Mouse (Mus musculus) neural tube, embryonic 11.5 days (tissue): ENCODE measurements around the gene Il10rb. TPM values are rescaled to one million over a fixed set of nuclear protein-coding genes. Genes with fewer than 3 reads are reported as not detected.

ENCODE experiments used
- ATAC-seq: fragments of 200-750 bp; cut with Nextera tagmentation; 2 replicates; pipeline ENCODE4 v1.8.0; 2017; ENCODE audit warnings: moderate number of reproducible peaks, mild to moderate bottlenecking, moderate TSS enrichment, moderate library complexity; ENCODE audit not compliant: insufficient read depth, low FRiP score, low TSS enrichment
- DNase-seq: peaks from one replicate; pipeline ENCODE4 v3.0.0-alpha.2; 2015; ENCODE audit warnings: low spot score
- H3K27ac ChIP-seq: fragments of 300-500 bp; sonication (generic); 2 replicates; pipeline ENCODE4 v1.5.1; 2014; ENCODE audit warnings: low read depth, mild to moderate bottlenecking, low read length
- H3K27me3 ChIP-seq: fragments of 300-500 bp; sonication (generic); 2 replicates; pipeline ENCODE4 v1.6.1; 2014; ENCODE audit warnings: mild to moderate bottlenecking, low read length, mixed read lengths; ENCODE audit not compliant: control insufficient read depth, insufficient read depth
- H3K36me3 ChIP-seq: fragments of 300-500 bp; sonication (generic); 2 replicates; pipeline ENCODE4 v1.6.1; 2014; ENCODE audit warnings: mild to moderate bottlenecking, low read length, moderate library complexity, mixed read lengths; ENCODE audit not compliant: control insufficient read depth, insufficient read depth
- H3K4me1 ChIP-seq: fragments of 300-500 bp; sonication (generic); 2 replicates; pipeline ENCODE4 v1.6.1; 2014; ENCODE audit warnings: low read length, mixed read lengths; ENCODE audit not compliant: control insufficient read depth, insufficient read depth
- H3K4me2 ChIP-seq: fragments of 300-500 bp; sonication (generic); 2 replicates; pipeline ENCODE4 v1.6.1; 2014; ENCODE audit warnings: low read depth, mild to moderate bottlenecking, moderate library complexity
- H3K4me3 ChIP-seq: fragments of 300-500 bp; sonication (generic); 2 replicates; pipeline ENCODE4 v1.5.1; 2014; ENCODE audit warnings: low read depth, low read length
- H3K9ac ChIP-seq: fragments of 300-500 bp; sonication (generic); 2 replicates; pipeline ENCODE4 v1.6.1; 2014; ENCODE audit warnings: mild to moderate bottlenecking, low read length
- H3K9me3 ChIP-seq: fragments of 300-500 bp; sonication (generic); 2 replicates; pipeline ENCODE4 v1.6.1; 2016; ENCODE audit warnings: low read length; ENCODE audit not compliant: control insufficient read depth
- WGBS: fragments of 180-500 bp; shearing (Covaris S2); extraction: QIAGEN DNeasy Blood & Tissue Kit; methylation state at CpG from one replicate; pipeline ENCODE4 v1.1.7; 2014; 5-methylcytosine and 5-hydroxymethylcytosine counted together
- polyA plus RNA-seq: library from polyadenylated mRNA; unstranded; fragments of >200 nt; fragmentation: Nextera tagmentation; extraction: Ambion mirVana; gene quantifications from 2 replicates; pipeline ENCODE4 v1.2.1, GENCODE M21; 2014

Gene Il10rb
- polyA plus RNA-seq, 1 experiment from 2014 or later = 6.8 TPM

- 90% methylated on average over 4 of the region's 4 CpGs for WGBS
- no peak overlapping the region for H3K4me2 ChIP-seq
- H3K9ac ChIP-seq = no peak overlapping the region
- ATAC-seq (no peak), DNase-seq (no peak)
- no peak overlapping the region for H3K4me3 ChIP-seq
- no peaks in the 10 kb centered on the region for H3K27me3 ChIP-seq
- H3K9me3 ChIP-seq = no peaks in the 10 kb centered on the region
- H3K36me3 ChIP-seq = peaks cover 6% of the 10 kb centered on the region; the same call in 1 of the 2 replicates
- H3K4me1 ChIP-seq = no peaks in the 10 kb centered on the region
- H3K27ac ChIP-seq = no peak overlapping the region
These were observed 15.9 kb upstream of the Il10rb start for GRCm38 (mm10) chr16:91390100-91390499.

GRCm38 (mm10) chr16:91391421-91391820 lies 14.5 kb upstream of the Il10rb start, which contains the start of gene Gm21970:
Gm21970 (plus strand) TSS chr16:91391721.
- Histone ChIP-seq H3K36me3 (peaks cover 6% of the 10 kb centered on the region; the same call in 1 of the 2 replicates), H3K4me1 (no peaks in the 10 kb centered on the region), H3K27me3 (no peaks in the 10 kb centered on the region), H3K9me3 (no peaks in the 10 kb centered on the region), H3K9ac (no peak within 1 kb of the TSS), H3K27ac (no peak within 1 kb of the TSS), H3K4me3 (no peak within 1 kb of the TSS), H3K4me2 (no peak within 1 kb of the TSS)
- DNase-seq (no peak), ATAC-seq (no peak)
- WGBS = 78% methylated on average over 5 of the region's 5 CpGs

- Histone ChIP-seq H3K27ac (no peak overlapping the region), H3K4me3 (no peak overlapping the region), H3K36me3 (peaks cover 5% of the 10 kb centered on the region; the same call in 1 of the 2 replicates), H3K9ac (no peak overlapping the region), H3K4me1 (no peaks in the 10 kb centered on the region), H3K27me3 (no peaks in the 10 kb centered on the region), H3K9me3 (no peaks in the 10 kb centered on the region), H3K4me2 (no peak overlapping the region)
- WGBS = 89% methylated on average over 4 of the region's 4 CpGs
- ATAC-seq (no peak), DNase-seq (no peak)
These were observed 11.0 kb upstream of the Il10rb start for GRCm38 (mm10) chr16:91394826-91395410.

DNA sequence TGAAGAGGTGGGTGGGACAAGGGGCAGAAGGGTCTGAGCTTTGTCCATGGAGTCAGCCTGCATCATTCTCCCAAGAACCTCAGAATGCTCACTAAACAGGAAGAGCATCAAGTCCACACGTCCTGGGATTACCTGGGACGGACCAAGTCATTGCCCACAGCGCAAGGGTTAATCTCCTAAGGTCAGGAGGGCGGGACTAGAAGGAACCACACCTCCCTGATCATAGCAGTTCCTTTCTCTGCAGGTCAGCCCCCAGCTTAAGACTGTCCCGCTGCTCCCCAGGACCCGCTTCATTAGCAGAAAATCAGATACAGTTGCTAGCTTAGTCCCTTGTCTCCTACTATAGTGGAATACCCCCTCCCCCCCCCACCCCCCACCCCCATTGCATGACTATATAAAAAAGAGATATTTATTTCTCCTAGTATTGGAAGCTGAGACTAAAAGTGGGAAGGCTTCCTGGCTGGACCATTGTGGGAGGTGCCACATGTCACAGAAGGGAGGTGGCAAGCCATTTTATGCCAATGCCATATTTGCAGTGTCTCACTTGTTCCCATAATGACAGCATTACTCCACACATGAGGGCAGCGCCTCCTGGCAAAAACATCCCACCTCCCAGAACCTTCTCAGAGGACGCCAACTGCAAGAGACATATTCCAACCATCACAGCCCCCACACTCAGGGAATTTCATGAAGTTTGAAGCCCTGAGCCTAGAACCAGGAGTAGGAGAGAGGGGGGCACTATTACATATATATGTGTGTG lies 10.2 kb upstream of the Il10rb start:
- no peaks in the 10 kb centered on the region for H3K4me1 ChIP-seq
- H3K9me3 ChIP-seq = no peaks in the 10 kb centered on the region
- H3K36me3 ChIP-seq = peaks cover 5% of the 10 kb centered on the region; the same call in 1 of the 2 replicates
- DNase-seq (no peak), ATAC-seq (no peak)
- no peaks in the 10 kb centered on the region for H3K27me3 ChIP-seq
- H3K27ac ChIP-seq = no peak overlapping the region
- WGBS = 64% methylated on average over 8 of the region's 8 CpGs
- no peak overlapping the region for H3K4me2 ChIP-seq
- no peak overlapping the region for H3K9ac ChIP-seq
- H3K4me3 ChIP-seq = no peak overlapping the region

DNA sequence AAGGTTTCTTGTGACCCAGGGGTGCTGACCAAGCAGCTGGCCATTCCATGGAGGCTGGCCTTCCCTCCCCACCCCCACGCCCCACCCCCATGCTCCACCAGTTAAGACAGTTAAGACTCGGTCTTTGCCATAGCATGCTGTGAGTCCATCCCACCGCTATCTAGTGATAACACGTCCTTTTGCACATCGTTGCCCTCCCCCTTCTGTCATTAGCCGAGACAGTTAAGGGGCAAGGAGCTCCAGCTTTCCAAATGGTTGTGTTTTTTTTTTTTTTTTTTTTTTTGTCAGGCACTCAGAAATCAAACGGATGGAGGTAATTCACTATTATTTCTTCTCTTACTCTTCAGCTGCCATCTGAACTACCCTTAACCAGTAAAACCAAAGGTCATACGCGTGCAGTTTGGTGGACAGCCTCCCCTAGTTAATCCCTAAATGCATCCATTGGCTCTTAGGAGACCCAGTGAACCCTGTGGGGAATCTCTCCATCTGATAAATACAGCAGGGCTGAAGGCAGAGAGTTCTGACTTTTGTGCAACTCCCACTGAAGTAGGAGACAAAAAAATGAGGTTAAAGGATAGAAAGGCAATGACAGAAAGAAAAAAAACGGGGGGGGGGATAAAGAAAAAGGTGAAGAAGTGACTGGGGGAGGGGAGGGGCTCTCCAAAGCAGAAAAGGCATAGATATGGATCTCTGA lies 9.0 kb upstream of the Il10rb start:
- H3K9ac ChIP-seq = no peak overlapping the region
- no peak overlapping the region for H3K27ac ChIP-seq
- ATAC-seq (no peak), DNase-seq (no peak)
- no peak overlapping the region for H3K4me2 ChIP-seq
- WGBS = 79% methylated on average over 10 of the region's 10 CpGs
- H3K4me3 ChIP-seq = no peak overlapping the region
- H3K9me3 ChIP-seq = no peaks in the 10 kb centered on the region
- no peaks in the 10 kb centered on the region for H3K27me3 ChIP-seq
- no peaks in the 10 kb centered on the region for H3K4me1 ChIP-seq
- H3K36me3 ChIP-seq = peaks cover 5% of the 10 kb centered on the region; the same call in 1 of the 2 replicates

- Histone ChIP-seq H3K27ac (no peak overlapping the region), H3K9ac (no peak overlapping the region), H3K4me3 (no peak overlapping the region), H3K9me3 (no peaks in the 10 kb centered on the region), H3K4me1 (no peaks in the 10 kb centered on the region), H3K36me3 (0 out of 2 replicates have a peak, but pooled peaks cover 2% of the 10 kb centered on the region), H3K4me2 (no peak overlapping the region), H3K27me3 (no peaks in the 10 kb centered on the region)
- 89% methylated on average over 12 of the region's 12 CpGs for WGBS
- ATAC-seq (no peak), DNase-seq (no peak)
These were observed 7.9 kb upstream of the Il10rb start for GRCm38 (mm10) chr16:91398030-91398429.

GRCm38 (mm10) chr16:91398944-91399343 lies 7.0 kb upstream of the Il10rb start:
- no peak for ATAC-seq
- H3K27ac ChIP-seq = no peak overlapping the region

GRCm38 (mm10) chr16:91401569-91402165 lies 4.3 kb upstream of the Il10rb start:
- DNase-seq (no peak), ATAC-seq (no peak)
- Histone ChIP-seq H3K27me3 (no peaks in the 10 kb centered on the region), H3K36me3 (peaks cover 3% of the 10 kb centered on the region; the same call in 1 of the 2 replicates), H3K9me3 (no peaks in the 10 kb centered on the region), H3K4me2 (no peak overlapping the region), H3K27ac (no peak overlapping the region), H3K9ac (no peak overlapping the region), H3K4me3 (no peak overlapping the region), H3K4me1 (no peaks in the 10 kb centered on the region)
- 86% methylated on average over 6 of the region's 6 CpGs for WGBS

More at GRCm38 (mm10) chr16:91398944-91399343, 7.0 kb upstream of the Il10rb start:
- Histone ChIP-seq H3K4me3 (no peak overlapping the region), H3K36me3 (peaks cover 2% of the 10 kb centered on the region; the same call in 1 of the 2 replicates), H3K4me1 (no peaks in the 10 kb centered on the region), H3K4me2 (no peak overlapping the region), H3K9ac (no peak overlapping the region), H3K9me3 (no peaks in the 10 kb centered on the region), H3K27me3 (no peaks in the 10 kb centered on the region)
- 96% methylated on average over 7 of the region's 7 CpGs for WGBS
- no peak for DNase-seq
